Mouse (Mus musculus) ES-E14 (cell line): ENCODE measurements around the gene Rpain. TPM values are rescaled to one million over a fixed set of nuclear protein-coding genes. Genes with fewer than 3 reads are reported as not detected.

Experiments used
- DNase-seq: peaks from one replicate; pipeline ENCODE4 v3.0.0-alpha.2; 2013; ENCODE audit warnings: low read depth, low spot score
- H3K27ac ChIP-seq: 2 replicates; pipeline ENCODE4 v1.5.1; 2012; ENCODE audit warnings: low read depth, mild to moderate bottlenecking, low read length, moderate library complexity, mixed read lengths; ENCODE audit not compliant: poor library complexity, insufficient read depth, severe bottlenecking
- H3K36me3 ChIP-seq: 2 replicates; pipeline ENCODE4 v1.6.1; 2012; ENCODE audit warnings: mild to moderate bottlenecking, low read length, moderate library complexity, mixed read lengths; ENCODE audit not compliant: control insufficient read depth, poor library complexity, insufficient read depth, severe bottlenecking
- H3K4me1 ChIP-seq, 2 experiments: fragments of 150-350 bp in 1 of 2; sonication (generic) in 1 of 2; 2 replicates each; pipeline ENCODE4 v1.6.1; 2012; ENCODE audit warnings: low read length in 2 of 2, mild to moderate bottlenecking in 1 of 2, mixed read lengths in 1 of 2; ENCODE audit not compliant: control insufficient read depth in 2 of 2, insufficient read depth in 2 of 2, poor library complexity in 1 of 2
- H3K4me3 ChIP-seq, 2 experiments: fragments of 150-350 bp in 1 of 2; sonication (generic) in 1 of 2; 2 replicates each; pipeline ENCODE4 v1.5.1; 2012; ENCODE audit warnings: low read length in 2 of 2, low read depth in 1 of 2, mild to moderate bottlenecking in 1 of 2, mixed read lengths in 1 of 2; ENCODE audit not compliant: insufficient read depth in 1 of 2, poor library complexity in 1 of 2, severe bottlenecking in 1 of 2
- H3K9ac ChIP-seq: 2 replicates; pipeline ENCODE4 v1.6.1; 2012; ENCODE audit warnings: low read depth, mild to moderate bottlenecking, low read length, mixed read lengths; ENCODE audit not compliant: poor library complexity, insufficient read depth, severe bottlenecking
- H3K9me3 ChIP-seq: fragments of 150-350 bp; sonication (generic); 2 replicates; pipeline ENCODE4 v1.6.1; 2012; ENCODE audit warnings: low read depth, mild to moderate bottlenecking, low read length; ENCODE audit not compliant: control insufficient read depth, insufficient read depth
- CHD2 ChIP-seq: IDR thresholded peaks from 2 replicates; pipeline ENCODE4 v1.6.1; 2014; ENCODE audit warnings: mild to moderate bottlenecking, low read depth, low read length, inconsistent platforms
- HCFC1 ChIP-seq: IDR thresholded peaks from 2 replicates; pipeline ENCODE4 v1.6.1; 2012; ENCODE audit warnings: low read length, inconsistent platforms, borderline replicate concordance; ENCODE audit not compliant: insufficient read depth
- MAFK ChIP-seq: IDR thresholded peaks from 2 replicates; pipeline ENCODE4 v1.6.1; 2014; ENCODE audit warnings: mild to moderate bottlenecking, low read depth, low read length, inconsistent platforms; ENCODE audit not compliant: insufficient read depth
- ZC3H11A ChIP-seq: IDR thresholded peaks from 2 replicates; pipeline ENCODE4 v1.6.1; 2012; ENCODE audit warnings: low read depth, mild to moderate bottlenecking, inconsistent platforms, low read length, borderline replicate concordance
- ZNF384 ChIP-seq: IDR thresholded peaks from 2 replicates; pipeline ENCODE4 v1.6.1; 2012; ENCODE audit warnings: low read depth, low read length, inconsistent platforms
- in situ Hi-C, 2 experiments: fragments of 600-800 bp; cut with MboI; formaldehyde crosslinking; loops; one replicate each; pipeline ENCODE4 v1.15.1; 2025; ENCODE audit warnings: low sequenced_read_pairs in 2 of 2, inconsistent platforms in 1 of 2; ENCODE audit not compliant: unreplicated experiment in 2 of 2
- total RNA-seq: library from RNA; depleted of rRNA; stranded (reverse); fragments of 300-350 nt; gene quantifications from 2 replicates; pipeline ENCODE4 v1.2.3, GENCODE M21; 2012; rRNA removed

The Rpain gene
- total RNA-seq, 1 experiment = 58.6 TPM

GRCm38 (mm10) chr11:71012743-71013142, 42.7 kb downstream of the Rpain start:
- no peaks in the 10 kb centered on the region for H3K4me1 ChIP-seq
- no peak overlapping the region for H3K9ac ChIP-seq
- no peak overlapping the region for H3K27ac ChIP-seq
- no peak for TF ChIP-seq ZC3H11A
- TF ChIP-seq HCFC1 = no peak
- no peak for TF ChIP-seq CHD2
- TF ChIP-seq ZNF384 = no peak
- TF ChIP-seq MAFK = no peak
- in situ Hi-C loops = no loop called here
- peaks cover 16% of the 10 kb centered on the region for H3K36me3 ChIP-seq
- H3K4me3 ChIP-seq = no peak overlapping the region
- DNase-seq = no peak
- H3K9me3 ChIP-seq = no peaks in the 10 kb centered on the region

GRCm38 (mm10) chr11:71017051-71017450, 47.0 kb downstream of the Rpain start:
- in situ Hi-C loops = no loop called here
- Histone ChIP-seq H3K9ac (no peak overlapping the region), H3K36me3 (peaks cover 6% of the 10 kb centered on the region), H3K4me1 (peaks cover 0 to 9% of the 10 kb centered on the region in 2 experiments; a peak in 1 of 4 replicates), H3K9me3 (no peaks in the 10 kb centered on the region), H3K27ac (no peak overlapping the region), H3K4me3 (no peak overlapping the region)
- TF ChIP-seq ZNF384 = no peak
- TF ChIP-seq MAFK = no peak
- TF ChIP-seq HCFC1 = no peak
- TF ChIP-seq CHD2 = no peak
- no peak for TF ChIP-seq ZC3H11A
- no peak for DNase-seq

DNA sequence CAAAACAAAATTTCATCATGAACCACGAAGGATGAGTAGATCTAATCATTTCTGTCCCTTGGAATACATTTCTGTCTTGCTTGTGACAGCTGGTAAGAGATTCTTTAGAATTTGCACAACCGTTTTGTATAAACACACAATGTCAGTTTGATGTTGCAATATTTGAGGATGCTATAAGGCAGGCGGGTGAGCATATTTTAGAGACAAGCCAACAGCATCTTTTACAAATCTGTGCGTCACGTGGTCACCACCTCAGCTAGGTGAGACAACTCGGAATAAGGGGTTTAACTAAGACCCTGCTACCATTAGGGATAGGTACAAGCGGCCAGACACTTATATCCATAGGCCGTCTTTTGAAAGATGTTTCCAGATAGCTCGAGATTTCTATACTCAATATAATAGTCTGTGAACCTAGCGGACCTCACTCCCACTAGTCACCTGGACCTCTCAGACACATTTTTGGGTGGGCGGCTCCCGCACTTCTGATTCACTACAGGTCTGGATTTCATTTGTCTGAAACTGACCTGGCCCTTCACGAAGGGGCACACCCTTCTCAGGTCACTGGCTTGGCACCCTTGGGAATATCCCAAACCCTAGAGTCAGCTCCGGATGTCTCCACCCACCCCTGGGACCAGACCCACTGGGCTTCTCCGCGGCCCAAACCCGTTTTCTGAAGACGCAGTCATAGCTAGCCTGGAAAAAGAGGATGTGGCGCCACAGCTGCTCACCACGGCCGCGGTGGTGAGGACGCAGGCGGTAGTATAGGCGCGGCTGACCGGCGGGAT, 48.6 kb downstream of the Rpain start:
- Histone ChIP-seq H3K9ac (peak overlapping the region; percentile 87), H3K27ac (no peak overlapping the region), H3K4me1 (peaks cover 0 to 9% of the 10 kb centered on the region in 2 experiments; a peak in 1 of 4 replicates), H3K4me3 (peak overlapping the region; percentile 78 to 99), H3K9me3 (no peaks in the 10 kb centered on the region), H3K36me3 (0 out of 2 replicates have a peak, but pooled peaks cover 7% of the 10 kb centered on the region)
- in situ Hi-C loops = no loop called here
- TF ChIP-seq HCFC1 (no peak), CHD2 (0 out of 2 replicates have a peak, but pooled peaks have one; percentile 27)
- DNase-seq = no peak

- Histone ChIP-seq H3K4me3 (peak within 1 kb of the TSS; percentile 78 to 99), H3K9ac (peak within 1 kb of the TSS; percentile 89), H3K27ac (peak within 1 kb of the TSS; percentile 80), H3K36me3 (peaks cover 7% of the 10 kb centered on the region; the same call in 1 of the 2 replicates), H3K4me1 (peaks cover 0 to 9% of the 10 kb centered on the region in 2 experiments; a peak in 1 of 4 replicates), H3K9me3 (no peaks in the 10 kb centered on the region)
- peak; percentile 93 for TF ChIP-seq CHD2
- no peak for TF ChIP-seq MAFK
- TF ChIP-seq ZNF384 = no peak
- peak; percentile 65; the same call in 1 of the 2 replicates for TF ChIP-seq HCFC1
- peak; percentile 97 for DNase-seq
- in situ Hi-C loops = no loop called here
Observed at GRCm38 (mm10) chr11:71019201-71020068, 49.4 kb downstream of the Rpain start, which contains the start of the genes Mis12 and Derl2. Mis12 (plus strand) TSS chr11:71019611. Derl2 (minus strand) TSS chr11:71019841.

Other genes starting within 250 kb of the Rpain start
- 1.4 and 2.1 TPM in 2 replicates for gene Zfp3, start 206.0 kb upstream of the Rpain start, total RNA-seq
- gene Scimp, start 157.6 kb upstream of the Rpain start, total RNA-seq = not detected in 2 replicates
- gene Rabep1, start 125.4 kb upstream of the Rpain start, total RNA-seq = 29.0 and 38.8 TPM in 2 replicates
- gene Nup88, start 240 bp upstream of the Rpain start, total RNA-seq = 120 and 121 TPM in 2 replicates
- 97.4 and 139 TPM in 2 replicates for gene C1qbp, start 12.8 kb downstream of the Rpain start, total RNA-seq
- gene Dhx33, start 34.2 kb downstream of the Rpain start, total RNA-seq = 29.9 and 32.7 TPM in 2 replicates
- 17.5 and 27.0 TPM in 2 replicates for gene Mis12, start 49.4 kb downstream of the Rpain start, total RNA-seq
- gene Derl2, start 49.6 kb downstream of the Rpain start, total RNA-seq = 44.2 and 45.1 TPM in 2 replicates
- gene 6330403K07Rik, start 63.3 kb downstream of the Rpain start, total RNA-seq = 2.3 and 4.2 TPM in 2 replicates
- gene Nlrp1a, start 174.5 kb downstream of the Rpain start, total RNA-seq = not detected in 2 replicates